8 mouse cellular contexts compared by ENCODE assay signal in genomic region chr4:144893561-144894486, GRCm38 (mm10). TPM values are rescaled to one million over a fixed set of nuclear protein-coding genes. Genes with fewer than 3 reads are reported as not detected.
DNase-seq lines count a peak whose midpoint lies in the region; ATAC-seq and TF ChIP-seq lines count a peak whose summit lies in the region.

No protein-coding gene starts in this region.

- H3K9me3 ChIP-seq in lung, postnatal 0 days (ENCODE audit: low read length) = no peaks in the 10 kb centered on the region

- peak overlapping the region; percentile 81 for H3K4me2 ChIP-seq in lung, postnatal 0 days (replicated peaks; ENCODE audit: low read depth, low read length)

- TF ChIP-seq POLR2A in kidney, adult 2 months (IDR thresholded peaks at IDR 0.05; ENCODE audit: low read depth, low read length) = no peak

- peak overlapping the region; percentile 94 for H3K9ac ChIP-seq in lung, postnatal 0 days (replicated peaks; ENCODE audit: low read depth)

- TF ChIP-seq EP300 in lung, postnatal 0 days (IDR thresholded peaks at IDR 0.05) = no peak

- under 1% methylated on average over 44 of the region's 44 CpGs for WGBS in kidney, adult 2 months
- WGBS in lung, postnatal 0 days = 1% methylated on average over 40 of the region's 44 CpGs

- peak; percentile 30 for ATAC-seq in lung, postnatal 0 days
- no peak for ATAC-seq in erythroid progenitor cell, adult 5-6 weeks (replicated peaks; ENCODE audit: low FRiP score, poor library complexity, severe bottlenecking)

- peak overlapping the region; percentile 99 for H3K27ac ChIP-seq in kidney, adult 2 months (ENCODE audit: insufficient read depth, low read depth, low read length)
- H3K27ac ChIP-seq in lung, postnatal 0 days (ENCODE audit: low read length) = peak overlapping the region; percentile 96

- peaks cover 40% of the 10 kb centered on the region for H3K4me1 ChIP-seq in kidney, adult 2 months (ENCODE audit: control insufficient read depth, insufficient read depth, low read length)
- peaks cover 21% of the 10 kb centered on the region; the same call in 1 of the 2 replicates for H3K4me1 ChIP-seq in lung, postnatal 0 days (ENCODE audit: insufficient read depth, low read depth, low read length)

- TF ChIP-seq CTCF in kidney, adult 2 months (conservative IDR thresholded peaks at IDR 0.05; ENCODE audit: insufficient read depth, insufficient read length, low read depth, low read length) = no peak
- 0 out of 2 replicates have a peak, but pooled peaks have one; percentile 5 for TF ChIP-seq CTCF in lung, postnatal 0 days (IDR thresholded peaks at IDR 0.05)

- DNase-seq in right cerebral cortex, adult 18-20 months = peak; percentile 43
- no peak for DNase-seq in right cerebral cortex, postnatal 36 days (ENCODE audit: low spot score in 2 of 2)
- peak; percentile 20 to 21 for DNase-seq in cerebellum, postnatal 36 days
- DNase-seq in heart, adult 9 months (ENCODE audit: low spot score in 2 of 2) = peak; percentile 63 to 77
- DNase-seq in kidney, adult 2 months = peak; percentile 80
- DNase-seq in lung, postnatal 0 days (ENCODE audit: low spot score) = peak; percentile 76
- peak; percentile 34 for DNase-seq in right cerebral cortex, postnatal 25 days

- no peaks in the 10 kb centered on the region for H3K36me3 ChIP-seq in kidney, adult 2 months (ENCODE audit: control insufficient read depth, insufficient read depth, low read length)
- H3K36me3 ChIP-seq in lung, postnatal 0 days (ENCODE audit: insufficient read depth, low read length) = no peaks in the 10 kb centered on the region

- H3K4me3 ChIP-seq in kidney, adult 2 months (ENCODE audit: insufficient read depth, low read depth, low read length) = peak overlapping the region; percentile 83
- peak overlapping the region; percentile 86 for H3K4me3 ChIP-seq in lung, postnatal 0 days (ENCODE audit: low read depth, low read length)

- no peaks in the 10 kb centered on the region for H3K27me3 ChIP-seq in kidney, adult 2 months (replicated peaks; ENCODE audit: control insufficient read depth, insufficient read depth, low read length)
- no peaks in the 10 kb centered on the region for H3K27me3 ChIP-seq in lung, postnatal 0 days (replicated peaks; ENCODE audit: insufficient read depth, low read length)

RNA-seq across cellular contexts. Expression of gene Dhrs3, which starts 1.2 kb away (rescaled TPM):
- polyA plus RNA-seq in kidney, adult 2 months (2012; rRNA removed) = 322 and 340 TPM in 2 replicates
- polyA plus RNA-seq in lung, postnatal 0 days (2015; fragmentation: Nextera tagmentation; extraction: Ambion mirVana) = 177 and 229 TPM in 2 replicates
- 11.7 and 23.8 TPM in 2 replicates for total RNA-seq in erythroid progenitor cell, adult 5-6 weeks (2015; ENCODE audit: low replicate concordance)
- total RNA-seq in erythroid progenitor cell, adult 5-6 weeks (2017; ENCODE audit: low replicate concordance) = 9.5 and 14.1 TPM in 2 replicates

Comparison
In these comparisons a context has a peak if more than half of its experiments do, and no peak if none do; other contexts are left out.
1. DNase-seq: peak in right cerebral cortex, adult 18-20 months (single experiment), cerebellum, postnatal 36 days (2 of 2), heart, adult 9 months (2 of 2), kidney, adult 2 months (single experiment), lung, postnatal 0 days (single experiment) and right cerebral cortex, postnatal 25 days (single experiment); none in right cerebral cortex, postnatal 36 days (0 of 2).